Mouse (Mus musculus) T-helper 2 cell (primary cell): ENCODE measurements at regions not wholly inside any gene's neighbourhood (a gene's known extent, or its start where the extent isn't known, plus 50 kb on each side); places are given as distances from the start of the nearest gene placed in this dataset.

Source experiments
- in situ Hi-C: fragments of 300-600 bp; cut with MboI, MseI; formaldehyde crosslinking; loops from one replicate; pipeline ENCODE4 v1.15.1; 2025; ENCODE audit warnings: high pct_unique_total_duplicates

DNA sequence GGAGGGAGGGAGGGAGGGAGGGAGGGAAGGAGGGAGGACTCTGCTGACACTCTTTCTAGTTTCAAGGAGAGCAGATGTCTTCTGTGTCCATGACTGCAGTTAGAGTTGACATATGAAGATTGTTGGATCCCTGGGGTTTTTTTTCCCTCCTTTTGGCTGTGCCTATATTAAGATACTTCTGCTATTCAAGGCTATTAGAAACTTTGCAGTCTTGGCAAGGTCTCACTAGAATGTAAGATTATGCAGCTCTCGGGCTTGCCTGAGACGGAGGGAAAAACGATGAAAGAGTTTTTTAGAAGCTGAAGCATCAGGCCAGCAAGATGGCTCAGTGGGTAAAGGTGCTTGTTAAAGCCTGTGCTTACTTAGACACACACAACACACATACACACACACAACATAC lies 83.5 kb upstream of the Sfswap start:
- in situ Hi-C loops, result no loop called here

DNA sequence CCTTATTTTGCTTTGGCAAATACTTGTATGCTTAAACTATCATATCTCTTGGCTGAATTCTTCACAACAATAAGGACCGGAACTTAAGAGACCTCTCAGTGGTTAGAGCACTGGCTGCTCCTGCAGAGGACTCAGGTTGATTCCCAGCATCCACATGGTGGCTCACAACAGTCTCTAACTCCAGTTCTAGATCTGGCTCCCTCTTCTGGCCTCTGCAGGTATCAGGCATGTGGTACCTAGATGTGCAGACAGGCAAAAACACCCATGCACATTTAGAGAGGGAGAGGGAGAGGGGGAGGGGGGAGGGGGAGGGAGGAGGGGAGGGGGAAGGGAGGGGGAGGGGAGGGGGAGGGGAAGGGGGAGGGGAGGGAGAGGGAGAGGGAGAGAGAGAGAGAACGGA lies 80.0 kb upstream of the Sfswap start:
- in situ Hi-C loops, result no loop called here

DNA sequence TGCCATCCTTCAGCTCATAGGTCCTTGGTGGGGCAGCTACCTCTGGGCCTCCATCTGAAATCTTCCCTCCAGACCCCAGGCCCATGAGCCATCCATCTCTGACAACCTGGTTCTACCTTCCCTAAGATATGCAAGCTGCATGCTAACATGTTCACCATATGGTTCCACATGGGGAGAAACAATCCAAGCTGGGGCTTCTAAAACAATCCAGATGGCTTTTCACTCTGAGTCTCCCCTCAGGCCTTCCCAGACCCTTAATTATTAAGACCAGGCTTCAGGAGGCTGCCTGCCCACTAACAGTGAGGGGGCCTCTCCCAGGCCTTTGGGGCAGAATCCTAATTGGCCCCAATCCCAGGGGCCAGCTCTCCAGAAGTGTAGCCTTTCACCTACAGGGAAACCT lies 71.1 kb upstream of the Sfswap start:
- in situ Hi-C loops, result no loop called here

DNA sequence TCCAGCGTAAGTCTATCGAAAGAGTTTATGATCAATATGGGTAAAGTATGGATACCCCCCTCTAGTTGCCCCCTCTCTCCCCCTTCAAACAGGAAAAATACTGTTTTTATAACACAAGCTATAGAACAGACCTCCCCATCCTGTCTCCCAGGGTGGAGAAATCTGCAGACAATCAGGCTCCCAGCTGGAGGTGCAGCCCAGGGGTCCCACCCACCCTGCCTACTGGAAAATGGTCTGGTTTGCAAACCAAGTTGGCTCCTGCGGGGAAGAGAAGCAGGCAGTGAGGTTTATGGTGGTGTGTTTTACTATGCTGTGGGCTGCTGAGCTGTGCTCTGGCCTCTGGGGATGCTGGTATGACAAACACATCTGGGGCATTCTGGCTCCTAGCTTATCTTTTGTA lies 70.7 kb upstream of the Sfswap start:
- in situ Hi-C loops, result no loop called here

DNA sequence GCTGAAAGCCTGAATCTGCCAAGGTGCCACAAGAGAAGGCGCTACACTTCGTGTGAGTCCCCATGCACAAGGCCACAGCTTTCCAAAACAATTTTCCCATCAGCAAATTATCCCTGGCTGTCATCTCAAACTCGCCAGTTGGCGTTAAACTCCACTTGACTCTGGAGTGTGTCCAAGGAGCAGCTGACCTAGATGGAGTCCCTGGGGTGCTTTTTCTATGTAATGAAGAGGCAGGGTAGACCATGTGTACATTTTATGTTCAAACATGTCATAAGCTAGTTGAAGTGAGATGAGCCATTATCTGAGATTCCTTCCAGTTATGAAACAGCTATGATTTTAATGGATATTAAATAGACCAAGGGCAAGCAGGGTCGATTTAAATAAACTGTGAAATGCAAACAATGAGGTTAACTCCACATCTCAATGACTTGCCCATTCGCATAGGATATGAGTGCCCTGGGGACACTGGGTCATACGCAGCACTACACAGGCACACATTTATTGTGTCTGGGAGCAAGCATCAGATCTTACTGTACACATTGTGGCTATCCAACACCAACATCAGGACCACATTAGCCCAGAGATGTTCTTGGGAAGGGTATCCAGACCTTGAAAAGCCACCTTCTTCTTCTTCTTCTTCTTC lies 51.0 kb upstream of the Sfswap start:
- in situ Hi-C loops, result no loop called here
